In genomic region chr9:82552726-82553125, GRCm38 (mm10) we compare ENCODE assay signal across 30 mouse cellular contexts.
DNase-seq lines count a peak whose midpoint lies in the region; ATAC-seq lines count a peak whose summit lies in the region.
"Had no signal": no experiment of that assay in that cellular context is flagged by ENCODE, and none has a peak within 500 bp of the region (broad histone marks: within the 10 kb centered on the region; RNA-seq: fewer than 3 reads in every experiment).

No protein-coding gene starts in this region.

- H3K36me3 ChIP-seq in limb, embryonic 11.5 days (ENCODE audit: control insufficient read depth, insufficient read depth, low read length) = no peaks in the 10 kb centered on the region
- no peaks in the 10 kb centered on the region for H3K36me3 ChIP-seq in limb, embryonic 10.5 days
- H3K36me3 ChIP-seq in limb, embryonic 12.5 days = no peaks in the 10 kb centered on the region
- no peaks in the 10 kb centered on the region for H3K36me3 ChIP-seq in midbrain, embryonic 16.5 days (ENCODE audit: control insufficient read depth, insufficient read depth, low read length)
- no peaks in the 10 kb centered on the region for H3K36me3 ChIP-seq in neural tube, embryonic 15.5 days
- H3K36me3 ChIP-seq: embryonic facial prominence, embryonic 12.5 days; heart, embryonic 10.5 days; heart, embryonic 15.5 days; hindbrain, embryonic 15.5 days; intestine, embryonic 15.5 days had no signal

- no peaks in the 10 kb centered on the region for H3K27me3 ChIP-seq in limb, embryonic 11.5 days (ENCODE audit: control insufficient read depth, insufficient read depth, low read length)
- no peaks in the 10 kb centered on the region for H3K27me3 ChIP-seq in limb, embryonic 10.5 days (ENCODE audit: low read depth, poor library complexity, severe bottlenecking)
- H3K27me3 ChIP-seq in limb, embryonic 12.5 days = no peaks in the 10 kb centered on the region
- H3K27me3 ChIP-seq in midbrain, embryonic 16.5 days (ENCODE audit: control insufficient read depth, insufficient read depth, low read depth, low read length) = no peaks in the 10 kb centered on the region
- H3K27me3 ChIP-seq in neural tube, embryonic 15.5 days (replicated peaks) = no peaks in the 10 kb centered on the region
- H3K27me3 ChIP-seq: embryonic facial prominence, embryonic 12.5 days; heart, embryonic 15.5 days; hindbrain, embryonic 15.5 days; intestine, embryonic 15.5 days had no signal

- ATAC-seq in limb, embryonic 11.5 days (ENCODE audit: insufficient number of reproducible peaks, low FRiP score, low TSS enrichment, low read depth) = no peak
- ATAC-seq in limb, embryonic 12.5 days (ENCODE audit: insufficient number of reproducible peaks, insufficient read depth, low FRiP score, low TSS enrichment, low read depth) = peak; percentile 47; the same call in 1 of the 2 replicates
- ATAC-seq in midbrain, embryonic 16.5 days = peak; percentile 66
- ATAC-seq in neural tube, embryonic 15.5 days (ENCODE audit: low FRiP score) = peak; percentile 67
- ATAC-seq: CD4-positive, CD25-positive, alpha-beta regulatory T cell, adult 4 months; forebrain, embryonic 14.5 days; intestine, embryonic 15.5 days had no signal

- no peaks in the 10 kb centered on the region for H3K9me3 ChIP-seq in limb, embryonic 11.5 days (ENCODE audit: control insufficient read depth, low read length)
- H3K9me3 ChIP-seq in limb, embryonic 10.5 days (replicated peaks) = no peaks in the 10 kb centered on the region
- H3K9me3 ChIP-seq in limb, embryonic 12.5 days = no peaks in the 10 kb centered on the region
- H3K9me3 ChIP-seq in midbrain, embryonic 16.5 days (replicated peaks; ENCODE audit: control insufficient read depth, low read length, poor library complexity, severe bottlenecking) = no peaks in the 10 kb centered on the region
- H3K9me3 ChIP-seq in neural tube, embryonic 15.5 days (replicated peaks) = no peaks in the 10 kb centered on the region
- H3K9me3 ChIP-seq: embryonic facial prominence, embryonic 12.5 days; heart, embryonic 10.5 days; heart, embryonic 15.5 days; hindbrain, embryonic 15.5 days; intestine, embryonic 15.5 days had no signal

- H3K4me2 ChIP-seq in limb, embryonic 11.5 days (ENCODE audit: low read depth, severe bottlenecking) = no peak overlapping the region
- no peak overlapping the region for H3K4me2 ChIP-seq in limb, embryonic 12.5 days
- H3K4me2 ChIP-seq in midbrain, embryonic 16.5 days (ENCODE audit: low read length) = no peak overlapping the region
- H3K4me2 ChIP-seq in neural tube, embryonic 15.5 days = no peak overlapping the region
- H3K4me2 ChIP-seq: embryonic facial prominence, embryonic 12.5 days; heart, embryonic 15.5 days; hindbrain, embryonic 15.5 days; intestine, embryonic 15.5 days; lung, embryonic 14.5 days had no signal

- H3K27ac ChIP-seq in limb, embryonic 11.5 days (replicated peaks; ENCODE audit: low read depth, low read length) = no peak overlapping the region
- no peak overlapping the region for H3K27ac ChIP-seq in limb, embryonic 10.5 days
- H3K27ac ChIP-seq in limb, embryonic 12.5 days = no peak overlapping the region
- no peak overlapping the region for H3K27ac ChIP-seq in midbrain, embryonic 16.5 days (ENCODE audit: low read length)
- H3K27ac ChIP-seq in neural tube, embryonic 15.5 days (replicated peaks) = no peak overlapping the region
- H3K27ac ChIP-seq: embryonic facial prominence, embryonic 12.5 days; heart, embryonic 10.5 days; heart, embryonic 15.5 days; hindbrain, embryonic 15.5 days; intestine, embryonic 15.5 days; liver, embryonic 14.5 days had no signal

- H3K4me1 ChIP-seq in limb, embryonic 11.5 days (ENCODE audit: control insufficient read depth, insufficient read depth, low read length) = 0 out of 2 replicates have a peak, but pooled peaks cover 3% of the 10 kb centered on the region
- peaks cover 10% of the 10 kb centered on the region; the same call in 1 of the 2 replicates for H3K4me1 ChIP-seq in limb, embryonic 10.5 days
- H3K4me1 ChIP-seq in limb, embryonic 12.5 days (replicated peaks) = 0 out of 2 replicates have a peak, but pooled peaks cover 3% of the 10 kb centered on the region
- H3K4me1 ChIP-seq in midbrain, embryonic 16.5 days (ENCODE audit: control insufficient read depth, insufficient read depth, low read length) = no peaks in the 10 kb centered on the region
- H3K4me1 ChIP-seq in neural tube, embryonic 15.5 days = peaks cover 8% of the 10 kb centered on the region; the same call in 1 of the 2 replicates
- H3K4me1 ChIP-seq: embryonic facial prominence, embryonic 12.5 days; heart, embryonic 10.5 days; heart, embryonic 15.5 days; hindbrain, embryonic 15.5 days; intestine, embryonic 15.5 days had no signal

- DNase-seq in limb, embryonic 11.5 days (ENCODE audit: low spot score) = peak; percentile 20
- DNase-seq in limb, embryonic 10.5 days (ENCODE audit: low spot score) = no peak
- DNase-seq in kidney, postnatal 10 days = no peak
- no peak for DNase-seq in spleen, adult 12 weeks (ENCODE audit: low spot score)
- DNase-seq: adrenal gland, postnatal 14 days; cerebellum, adult 11-12 months; cerebellum, adult 9-11 months; embryo, embryonic 11 days; gastrocnemius, postnatal 25 days; heart, adult 11 months; kidney, adult 8-10 months; kidney, postnatal 14 days; liver; lung, embryonic 14.5 days; lung, postnatal 14 days; right cerebral cortex, postnatal 4 days; thymus, adult 2 months; thymus, postnatal 4 days had no signal

- 68% methylated on average over 6 of the region's 6 CpGs for WGBS in limb, embryonic 11.5 days
- 82% methylated on average over 6 of the region's 6 CpGs for WGBS in limb, embryonic 10.5 days
- WGBS in limb, embryonic 12.5 days = 56% methylated on average over 6 of the region's 6 CpGs
- 57% methylated on average over 6 of the region's 6 CpGs for WGBS in midbrain, embryonic 16.5 days
- 69% methylated on average over 6 of the region's 6 CpGs for WGBS in neural tube, embryonic 15.5 days

- H3K9ac ChIP-seq in limb, embryonic 11.5 days (ENCODE audit: low read length) = no peak overlapping the region
- no peak overlapping the region for H3K9ac ChIP-seq in limb, embryonic 12.5 days (replicated peaks)
- H3K9ac ChIP-seq in midbrain, embryonic 16.5 days (ENCODE audit: low read depth, low read length) = no peak overlapping the region
- H3K9ac ChIP-seq in neural tube, embryonic 15.5 days (replicated peaks) = no peak overlapping the region
- H3K9ac ChIP-seq: embryonic facial prominence, embryonic 12.5 days; heart, embryonic 15.5 days; hindbrain, embryonic 15.5 days; intestine, embryonic 15.5 days; liver, embryonic 14.5 days; lung, embryonic 14.5 days had no signal

- H3K4me3 ChIP-seq in limb, embryonic 11.5 days (ENCODE audit: low read depth, low read length) = no peak overlapping the region
- no peak overlapping the region for H3K4me3 ChIP-seq in limb, embryonic 10.5 days
- no peak overlapping the region for H3K4me3 ChIP-seq in limb, embryonic 12.5 days (replicated peaks)
- H3K4me3 ChIP-seq in midbrain, embryonic 16.5 days (ENCODE audit: low read depth, low read length) = no peak overlapping the region
- H3K4me3 ChIP-seq in neural tube, embryonic 15.5 days (replicated peaks) = no peak overlapping the region
- H3K4me3 ChIP-seq: embryonic facial prominence, embryonic 12.5 days; heart, embryonic 10.5 days; heart, embryonic 15.5 days; hindbrain, embryonic 15.5 days; intestine, embryonic 15.5 days; myocyte had no signal
